Mouse (Mus musculus) heart, adult 2 months (tissue): Measurements from ENCODE around the gene Rps6ka5. TPM values are rescaled to one million over a fixed set of nuclear protein-coding genes. Genes with fewer than 3 reads are reported as not detected.
A peak's percentile ranks its signal among the peaks of the same experiment; 100 is the strongest.

Source experiments
- DNase-seq, 2 experiments: peaks; one replicate each; pipeline ENCODE4 v3.0.0; 2021
- H3K27ac ChIP-seq: fragments of 200-600 bp; 2 replicates; pipeline ENCODE4 v1.8.1; 2022
- H3K27me3 ChIP-seq: fragments of 200-500 bp; 2 replicates; pipeline ENCODE4 v1.6.1; 2012; ENCODE audit warnings: mild to moderate bottlenecking, low read length, inconsistent platforms, mixed read lengths; ENCODE audit not compliant: control insufficient read depth, insufficient read depth
- H3K36me3 ChIP-seq: fragments of 200-500 bp; 2 replicates; pipeline ENCODE4 v1.6.1; 2012; ENCODE audit warnings: low read length, inconsistent platforms; ENCODE audit not compliant: control insufficient read depth, insufficient read depth
- H3K4me1 ChIP-seq: fragments of 200-500 bp; 2 replicates; pipeline ENCODE4 v1.6.1; 2011; ENCODE audit warnings: low read length; ENCODE audit not compliant: control insufficient read depth, insufficient read depth
- H3K4me3 ChIP-seq: fragments of 200-600 bp; 2 replicates; pipeline ENCODE4 v1.8.1; 2022
- H3K79me2 ChIP-seq: fragments of 200-500 bp; replicated peaks from 2 replicates; pipeline ENCODE4 v1.6.1; 2012; ENCODE audit warnings: mild to moderate bottlenecking, inconsistent platforms, low read length, moderate library complexity, mixed read lengths; ENCODE audit not compliant: control insufficient read depth, insufficient read depth
- H3K9ac ChIP-seq: fragments of 200-500 bp; 2 replicates; pipeline ENCODE4 v1.6.1; 2012; ENCODE audit warnings: low read depth, mild to moderate bottlenecking, control low read depth, inconsistent platforms, low read length, mixed read lengths
- CTCF ChIP-seq: fragments of 200-600 bp; IDR thresholded peaks from 2 replicates; pipeline ENCODE4 v1.8.1; 2022; ENCODE audit warnings: antibody characterized with exemption, mild to moderate bottlenecking, moderate library complexity
- EP300 ChIP-seq: fragments of 200-500 bp; IDR thresholded peaks from 2 replicates; pipeline ENCODE4 v1.6.1; 2011; ENCODE audit warnings: low read depth, low read length, control low read depth; ENCODE audit not compliant: insufficient read depth
- POLR2A ChIP-seq: fragments of 200-500 bp; IDR thresholded peaks from 2 replicates; pipeline ENCODE4 v1.6.1; 2011; ENCODE audit warnings: mild to moderate bottlenecking, low read depth, low read length, control low read depth; ENCODE audit not compliant: insufficient read depth
- WGBS: fragments of 180-500 bp; shearing (Covaris S2); methylation state at CpG from one replicate; pipeline ENCODE4 v1.1.7; 2018; 5-methylcytosine and 5-hydroxymethylcytosine counted together
- intact Hi-C: fragments of 180-260 bp; cut with DNase I; formaldehyde crosslinking; loops from one replicate; pipeline ENCODE4 v1.15.1; 2025
- polyA plus RNA-seq: library from polyadenylated mRNA; depleted of rRNA; stranded (reverse); fragments of >200 nt; gene quantifications from 2 replicates; pipeline ENCODE4 v1.2.3, GENCODE M21; 2012; rRNA removed
- total RNA-seq, 2 experiments: library from RNA; stranded (reverse); gene quantifications; 2 replicates each; pipeline ENCODE4 v1.2.3; 2021

Gene Rps6ka5
- total and polyA plus RNA-seq, 3 experiments = 2.1 to 13.5 (median 10.8) TPM

DNA sequence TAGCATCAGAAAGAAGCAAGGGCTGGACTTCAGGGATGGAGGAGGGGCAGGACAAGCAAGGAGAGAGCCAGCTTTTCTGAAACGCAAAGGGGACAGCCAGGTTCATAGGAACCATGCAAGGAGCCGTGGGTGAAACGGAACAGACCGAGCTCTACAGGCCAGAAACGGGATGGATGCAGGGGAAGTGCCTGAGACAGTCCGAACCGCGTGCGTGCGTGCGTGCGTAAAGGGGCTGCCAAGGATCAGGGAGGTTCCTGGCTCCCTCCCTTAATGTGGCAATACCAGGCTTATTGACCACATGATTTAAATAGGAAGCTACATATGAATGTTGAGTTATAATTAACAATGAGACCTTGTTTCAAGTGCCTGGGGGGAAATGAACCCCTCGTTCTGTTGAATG, 227.3 kb downstream of the Rps6ka5 start:
- no peak for TF ChIP-seq POLR2A
- no peak for TF ChIP-seq EP300
- TF ChIP-seq CTCF = no peak
- peak in 1 of 2 experiments; percentile 8 for DNase-seq
- H3K9ac ChIP-seq = no peak overlapping the region
- intact Hi-C loops = no loop called here
- H3K79me2 ChIP-seq = peaks cover 4% of the 10 kb centered on the region
- H3K27ac ChIP-seq = no peak overlapping the region
- no peaks in the 10 kb centered on the region for H3K27me3 ChIP-seq
- 89% methylated on average over 13 of the region's 13 CpGs for WGBS
- peaks cover 15% of the 10 kb centered on the region for H3K4me1 ChIP-seq
- H3K4me3 ChIP-seq = no peak overlapping the region
- H3K36me3 ChIP-seq = peaks cover 5% of the 10 kb centered on the region; the same call in 1 of the 2 replicates

Other genes starting within 250 kb of the Rps6ka5 start
- gene Ttc7b, start 206.2 kb downstream of the Rps6ka5 start, total RNA-seq = 10 to 100 TPM; 71.6 to 82.0 TPM
- gene Ttc7b, start 206.2 kb downstream of the Rps6ka5 start, polyA plus RNA-seq = 84.4 and 113 TPM in 2 replicates
- gene Dglucy, start 52.1 kb upstream of the Rps6ka5 start, total RNA-seq = 10 to 100 TPM; 60.9 to 64.0 TPM
- 36.8 and 77.0 TPM in 2 replicates for gene Dglucy, start 52.1 kb upstream of the Rps6ka5 start, polyA plus RNA-seq
- under 1 TPM; 0.14 to 0.16 TPM for gene Gpr68, start 181.2 kb upstream of the Rps6ka5 start, total RNA-seq
- 0.56 and 0.80 TPM in 2 replicates for gene Gpr68, start 181.2 kb upstream of the Rps6ka5 start, polyA plus RNA-seq